Mouse (Mus musculus) forebrain, postnatal 0 days (tissue): ENCODE measurements at regions not wholly inside any gene's neighbourhood (a gene's known extent, or its start where the extent isn't known, plus 50 kb on each side); places are given as distances from the start of the nearest gene placed in this dataset.

Experiments used
- ATAC-seq: fragments of 200-750 bp; cut with Nextera tagmentation; 2 replicates; pipeline ENCODE4 v1.8.0; 2017; ENCODE audit warnings: mild to moderate bottlenecking, moderate library complexity
- DNase-seq: peaks from one replicate; pipeline ENCODE4 v3.0.0-alpha.2; 2015
- H3K27ac ChIP-seq: fragments of 300-500 bp; sonication (generic); 2 replicates; pipeline ENCODE4 v1.5.1; 2014; ENCODE audit warnings: low read depth, mild to moderate bottlenecking, antibody characterized with exemption, low read length, moderate library complexity, mixed read lengths
- H3K27me3 ChIP-seq: fragments of 300-500 bp; sonication (generic); 2 replicates; pipeline ENCODE4 v1.6.1; 2014; ENCODE audit warnings: mild to moderate bottlenecking, low read length, mixed read lengths; ENCODE audit not compliant: insufficient read depth
- H3K36me3 ChIP-seq: fragments of 300-500 bp; sonication (generic); 2 replicates; pipeline ENCODE4 v1.6.1; 2014; ENCODE audit warnings: mild to moderate bottlenecking, moderate library complexity; ENCODE audit not compliant: insufficient read depth
- H3K4me1 ChIP-seq: fragments of 300-500 bp; sonication (generic); 2 replicates; pipeline ENCODE4 v1.6.1; 2014; ENCODE audit warnings: antibody characterized with exemption; ENCODE audit not compliant: insufficient read depth
- H3K4me2 ChIP-seq: fragments of 300-500 bp; sonication (generic); 2 replicates; pipeline ENCODE4 v1.6.1; 2014; ENCODE audit warnings: low read depth, mild to moderate bottlenecking, moderate library complexity
- H3K4me3 ChIP-seq: fragments of 300-500 bp; sonication (generic); 2 replicates; pipeline ENCODE4 v1.5.1; 2014; ENCODE audit warnings: low read depth, low read length, mixed read lengths
- H3K9ac ChIP-seq: fragments of 300-500 bp; sonication (generic); 2 replicates; pipeline ENCODE4 v1.6.1; 2014; ENCODE audit warnings: mild to moderate bottlenecking
- H3K9me3 ChIP-seq: fragments of 300-500 bp; sonication (generic); 2 replicates; pipeline ENCODE4 v1.6.1; 2016; ENCODE audit warnings: low read length
- CTCF ChIP-seq: sonication (generic); IDR thresholded peaks from 2 replicates; pipeline ENCODE4 v1.5.1; 2016; ENCODE audit warnings: antibody characterized with exemption, control low read depth, low read depth
- WGBS: fragments of 180-500 bp; shearing (Covaris S2); extraction: QIAGEN DNeasy Blood & Tissue Kit; methylation state at CpG from one replicate; pipeline ENCODE4 v1.1.7; 2014; 5-methylcytosine and 5-hydroxymethylcytosine counted together

GRCm38 (mm10) chr8:82201746-82202145, 201.3 kb downstream of the Il15 start:
- DNase-seq = no peak
- H3K36me3 ChIP-seq = no peaks in the 10 kb centered on the region
- H3K4me3 ChIP-seq = no peak overlapping the region
- TF ChIP-seq CTCF = no peak
- ATAC-seq = no peak
- H3K4me1 ChIP-seq = no peaks in the 10 kb centered on the region
- no peaks in the 10 kb centered on the region for H3K27me3 ChIP-seq
- no peak overlapping the region for H3K9ac ChIP-seq
- no peaks in the 10 kb centered on the region for H3K9me3 ChIP-seq
- no peak overlapping the region for H3K4me2 ChIP-seq
- H3K27ac ChIP-seq = no peak overlapping the region
- WGBS = 34% methylated on average over 3 of the region's 3 CpGs

- Histone ChIP-seq H3K36me3 (no peaks in the 10 kb centered on the region), H3K27ac (no peak overlapping the region), H3K9ac (no peak overlapping the region), H3K4me2 (no peak overlapping the region), H3K9me3 (no peaks in the 10 kb centered on the region), H3K4me1 (no peaks in the 10 kb centered on the region), H3K27me3 (no peaks in the 10 kb centered on the region), H3K4me3 (no peak overlapping the region)
- no peak for TF ChIP-seq CTCF
- WGBS = 92% methylated on average over 3 of the region's 3 CpGs
- no peak for DNase-seq
- ATAC-seq = no peak
These were observed 202.8 kb downstream of the Il15 start for GRCm38 (mm10) chr8:82200176-82200575.

- 46% methylated on average over 3 of the region's 3 CpGs for WGBS
- Histone ChIP-seq H3K9me3 (no peaks in the 10 kb centered on the region), H3K9ac (no peak overlapping the region), H3K4me1 (no peaks in the 10 kb centered on the region), H3K27ac (no peak overlapping the region), H3K36me3 (no peaks in the 10 kb centered on the region), H3K27me3 (no peaks in the 10 kb centered on the region), H3K4me2 (no peak overlapping the region), H3K4me3 (no peak overlapping the region)
- TF ChIP-seq CTCF = no peak
- DNase-seq = no peak
- no peak for ATAC-seq
These were observed 206.5 kb downstream of the Il15 start for GRCm38 (mm10) chr8:82196504-82196903.

GRCm38 (mm10) chr8:82195112-82195511, 207.9 kb downstream of the Il15 start:
- peak; percentile 77 for ATAC-seq
- peak; percentile 25 for DNase-seq
- Histone ChIP-seq H3K36me3 (no peaks in the 10 kb centered on the region), H3K4me2 (no peak overlapping the region), H3K4me3 (no peak overlapping the region), H3K4me1 (no peaks in the 10 kb centered on the region), H3K27ac (no peak overlapping the region), H3K27me3 (no peaks in the 10 kb centered on the region), H3K9ac (no peak overlapping the region), H3K9me3 (no peaks in the 10 kb centered on the region)
- no peak for TF ChIP-seq CTCF
- WGBS = 63% methylated on average over 5 of the region's 5 CpGs

GRCm38 (mm10) chr8:82191011-82191410, 212.0 kb downstream of the Il15 start:
- DNase-seq = no peak
- Histone ChIP-seq H3K4me3 (no peak overlapping the region), H3K36me3 (no peaks in the 10 kb centered on the region), H3K4me1 (no peaks in the 10 kb centered on the region), H3K4me2 (no peak overlapping the region), H3K27ac (no peak overlapping the region), H3K27me3 (no peaks in the 10 kb centered on the region), H3K9me3 (no peaks in the 10 kb centered on the region), H3K9ac (no peak overlapping the region)
- WGBS = 98% methylated on average over 2 of the region's 2 CpGs
- ATAC-seq = no peak
- no peak for TF ChIP-seq CTCF

GRCm38 (mm10) chr8:82187138-82187880, 215.7 kb downstream of the Il15 start:
- Histone ChIP-seq H3K9ac (no peak overlapping the region), H3K4me3 (no peak overlapping the region), H3K4me1 (no peaks in the 10 kb centered on the region), H3K27me3 (no peaks in the 10 kb centered on the region), H3K27ac (no peak overlapping the region), H3K9me3 (no peaks in the 10 kb centered on the region), H3K36me3 (no peaks in the 10 kb centered on the region), H3K4me2 (no peak overlapping the region)
- 71% methylated on average over 2 of the region's 2 CpGs for WGBS
- no peak for TF ChIP-seq CTCF
- DNase-seq (no peak), ATAC-seq (no peak)

GRCm38 (mm10) chr8:82184022-82184421, 219.0 kb downstream of the Il15 start:
- ATAC-seq = no peak
- H3K36me3 ChIP-seq = no peaks in the 10 kb centered on the region
- H3K4me1 ChIP-seq = no peaks in the 10 kb centered on the region

More at GRCm38 (mm10) chr8:82184022-82184421, 219.0 kb downstream of the Il15 start:
- Histone ChIP-seq H3K4me3 (no peak overlapping the region), H3K9ac (no peak overlapping the region), H3K27me3 (no peaks in the 10 kb centered on the region), H3K27ac (no peak overlapping the region), H3K4me2 (no peak overlapping the region), H3K9me3 (no peaks in the 10 kb centered on the region)
- TF ChIP-seq CTCF = no peak
- no peak for DNase-seq
